Mouse (Mus musculus) MEL (cell line): ENCODE measurements around the gene Gm9913.

Source experiments
- CHD1 ChIP-seq: IDR thresholded peaks from 2 replicates; pipeline ENCODE4 v1.6.1; 2012; ENCODE audit warnings: low read depth, mild to moderate bottlenecking, inconsistent platforms, low read length, improper control_type of control experiment
- CHD2 ChIP-seq: IDR thresholded peaks from 2 replicates; pipeline ENCODE4 v1.6.1; 2011; ENCODE audit warnings: low read length, improper control_type of control experiment
- CTCF ChIP-seq, 3 experiments: IDR thresholded peaks in 2 of 3; conservative IDR thresholded peaks in 1 of 3; 2 replicates each; pipeline ENCODE4 v1.5.1; 2011 to 2012; ENCODE audit warnings: low read length in 3 of 3, low read depth in 2 of 3, mild to moderate bottlenecking in 2 of 3, improper control_type of control experiment in 1 of 3, inconsistent platforms in 1 of 3, mixed read lengths in 1 of 3, moderate library complexity in 1 of 3; ENCODE audit not compliant: control insufficient read depth in 1 of 3, insufficient read depth in 1 of 3, poor library complexity in 1 of 3, severe bottlenecking in 1 of 3
- ETS1 ChIP-seq: IDR thresholded peaks from 2 replicates; pipeline ENCODE4 v1.6.1; 2012; ENCODE audit warnings: low read depth, mild to moderate bottlenecking, inconsistent platforms, low read length, improper control_type of control experiment, moderate library complexity
- JUND ChIP-seq: IDR thresholded peaks from 2 replicates; pipeline ENCODE4 v1.6.1; 2011; ENCODE audit warnings: low read depth, mild to moderate bottlenecking, improper control_type of control experiment, low read length
- MAX ChIP-seq: IDR thresholded peaks from 2 replicates; pipeline ENCODE4 v1.6.1; 2011; ENCODE audit warnings: low read length, improper control_type of control experiment
- NELFE ChIP-seq: IDR thresholded peaks from 2 replicates; pipeline ENCODE4 v1.6.1; 2011; ENCODE audit warnings: low read depth, low read length, improper control_type of control experiment
- NRF1 ChIP-seq: IDR thresholded peaks from 2 replicates; pipeline ENCODE4 v1.6.1; 2014; ENCODE audit warnings: low read depth, mild to moderate bottlenecking, inconsistent platforms, low read length, improper control_type of control experiment, moderate library complexity; ENCODE audit not compliant: poor library complexity, insufficient read depth, severe bottlenecking
- POLR2A ChIP-seq, 2 experiments: IDR thresholded peaks; 2 replicates each; pipeline ENCODE4 v1.6.1; 2011 to 2012; ENCODE audit warnings: low read length in 2 of 2, mild to moderate bottlenecking in 2 of 2, control low read depth in 1 of 2, improper control_type of control experiment in 1 of 2, low read depth in 1 of 2, moderate library complexity in 1 of 2; ENCODE audit not compliant: control insufficient read depth in 1 of 2, insufficient read depth in 1 of 2, poor library complexity in 1 of 2
- RAD21 ChIP-seq: IDR thresholded peaks from 2 replicates; pipeline ENCODE4 v1.6.1; 2011; ENCODE audit warnings: mild to moderate bottlenecking, low read depth, low read length, improper control_type of control experiment
- RCOR1 ChIP-seq: IDR thresholded peaks from 2 replicates; pipeline ENCODE4 v1.6.1; 2012; ENCODE audit warnings: low read depth, mild to moderate bottlenecking, inconsistent platforms, low read length, improper control_type of control experiment
- SIN3A ChIP-seq: IDR thresholded peaks from 2 replicates; pipeline ENCODE4 v1.6.1; 2012; ENCODE audit warnings: low read length, improper control_type of control experiment, inconsistent platforms
- TCF12 ChIP-seq: IDR thresholded peaks from 2 replicates; pipeline ENCODE4 v1.6.1; 2014; ENCODE audit warnings: low read depth, mild to moderate bottlenecking, inconsistent platforms, low read length, improper control_type of control experiment, moderate library complexity
- ZC3H11A ChIP-seq: IDR thresholded peaks from 2 replicates; pipeline ENCODE4 v1.6.1; 2012; ENCODE audit warnings: low read depth, mild to moderate bottlenecking, inconsistent platforms, low read length, improper control_type of control experiment

DNA sequence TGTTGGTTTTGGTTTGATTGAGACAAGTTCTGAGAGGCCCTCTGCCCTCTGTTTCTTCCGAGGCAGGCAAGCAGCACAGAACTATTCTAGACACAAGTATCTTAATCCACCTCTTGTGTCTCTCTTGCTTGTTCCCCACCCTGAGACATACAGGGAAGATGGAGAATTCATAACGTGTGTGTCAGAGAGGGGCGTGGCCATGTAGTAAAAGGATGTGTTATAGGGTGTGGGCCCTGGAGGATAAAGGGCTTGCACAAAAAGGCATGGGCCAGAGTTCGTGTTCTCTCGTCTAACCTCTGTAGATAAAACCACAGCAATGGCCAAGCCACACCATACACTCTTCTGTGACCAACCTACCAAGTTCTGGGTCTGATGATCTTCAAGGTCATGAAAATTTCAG, 21.7 kb downstream of the Gm9913 start:
- TF ChIP-seq NRF1 = no peak
- no peak for TF ChIP-seq POLR2A (IDR thresholded peaks at IDR 0.05; ENCODE audit: control insufficient read depth in 1 of 2, insufficient read depth in 1 of 2, low read depth in 1 of 2, low read length in 2 of 2, poor library complexity in 1 of 2)
- no peak for TF ChIP-seq CTCF (IDR thresholded peaks at IDR 0.05 in 2 of 3, conservative IDR thresholded peaks at IDR 0.05 in 1 of 3; ENCODE audit: control insufficient read depth in 1 of 3, insufficient read depth in 1 of 3, low read depth in 2 of 3, low read length in 3 of 3, poor library complexity in 1 of 3, severe bottlenecking in 1 of 3)
- TF ChIP-seq CHD2 = no peak
- TF ChIP-seq JUND = no peak
- TF ChIP-seq ETS1 = no peak
- no peak for TF ChIP-seq TCF12
- no peak for TF ChIP-seq ZC3H11A
- TF ChIP-seq RCOR1 = no peak
- TF ChIP-seq NELFE = no peak
- no peak for TF ChIP-seq SIN3A
- TF ChIP-seq CHD1 = no peak
- TF ChIP-seq MAX = no peak
- TF ChIP-seq RAD21 = no peak
